Mouse (Mus musculus): ENCODE measurements around the gene Zbtb11.

Zbtb11 gene

GRCm38 (mm10) chr16:55970416-55970815 is 3.3 kb upstream of the Zbtb11 start:
- no peak for DNase-seq (ENCODE audit: low spot score)

- peak; percentile 73 for DNase-seq (ENCODE audit: low spot score)
Observed at GRCm38 (mm10) chr16:55971735-55972615, 1.7 kb upstream of the Zbtb11 start.

- no peak for DNase-seq (ENCODE audit: low spot score)
Observed at GRCm38 (mm10) chr16:55972626-55973201, 969 bp upstream of the Zbtb11 start.

- DNase-seq (ENCODE audit: low spot score): peak; percentile 93
Observed at GRCm38 (mm10) chr16:55974256-55974902, 696 bp downstream of the Zbtb11 start.

GRCm38 (mm10) chr16:55974903-55975285 is 1.2 kb downstream of the Zbtb11 start:
- DNase-seq (ENCODE audit: low spot score): peak; percentile 94

- no peak for DNase-seq (ENCODE audit: low spot score)
Observed at GRCm38 (mm10) chr16:55986001-55986400, 12.3 kb downstream of the Zbtb11 start.

- no peak for DNase-seq (ENCODE audit: low spot score)
Observed at GRCm38 (mm10) chr16:55990311-55990710, 16.6 kb downstream of the Zbtb11 start.

- DNase-seq (ENCODE audit: low spot score): no peak
Observed at GRCm38 (mm10) chr16:55994235-55994634, 20.6 kb downstream of the Zbtb11 start.

GRCm38 (mm10) chr16:56006798-56007197 is 33.1 kb downstream of the Zbtb11 start:
- DNase-seq (ENCODE audit: low spot score): no peak

- no peak for DNase-seq (ENCODE audit: low spot score)
Observed at GRCm38 (mm10) chr16:56008862-56009261, 35.2 kb downstream of the Zbtb11 start.

- DNase-seq (ENCODE audit: low spot score): no peak
Observed at GRCm38 (mm10) chr16:56012789-56013743, 39.4 kb downstream of the Zbtb11 start.

GRCm38 (mm10) chr16:56014076-56014475 is 40.4 kb downstream of the Zbtb11 start:
- no peak for DNase-seq (ENCODE audit: low spot score)

- no peak for DNase-seq (ENCODE audit: low spot score)
Observed at GRCm38 (mm10) chr16:56019660-56020059, 46.0 kb downstream of the Zbtb11 start.

GRCm38 (mm10) chr16:56027854-56028629 is 54.4 kb downstream of the Zbtb11 start:
- DNase-seq (ENCODE audit: low spot score): no peak

GRCm38 (mm10) chr16:56028722-56029551 is 55.3 kb downstream of the Zbtb11 start:
- DNase-seq (ENCODE audit: low spot score): peak; percentile 68

- DNase-seq (ENCODE audit: low spot score): peak; percentile 99
Observed at GRCm38 (mm10) chr16:56029661-56030082, 56.0 kb downstream of the Zbtb11 start, which contains the start of gene Pcnp. Pcnp (minus strand) TSS chr16:56029739.

GRCm38 (mm10) chr16:56034566-56034965 is 60.9 kb downstream of the Zbtb11 start:
- DNase-seq (ENCODE audit: low spot score): no peak

GRCm38 (mm10) chr16:56036501-56036900 is 62.8 kb downstream of the Zbtb11 start:
- DNase-seq (ENCODE audit: low spot score): peak; percentile 26

GRCm38 (mm10) chr16:56037138-56038010 is 63.7 kb downstream of the Zbtb11 start, which contains the start of gene Trmt10c:
Trmt10c (minus strand) TSS chr16:56037819.
- DNase-seq (ENCODE audit: low spot score): peak; percentile 91

Measured in adipocyte (in vitro differentiated cells).